Mouse (Mus musculus) embryonic facial prominence, embryonic 10.5 days (tissue): ENCODE results near the gene Vwa1. TPM values are rescaled to one million over a fixed set of nuclear protein-coding genes. Genes with fewer than 3 reads are reported as not detected.
A peak's percentile ranks its signal among the peaks of the same experiment; 100 is the strongest.
"Not testable (repeated sequence)": the region's sequence is repeated elsewhere in the genome, so short reads cannot be mapped to it uniquely, and the experiment has no call there.

Experiments used
- DNase-seq: peaks from one replicate; pipeline ENCODE4 v3.0.0-alpha.2; 2017; ENCODE audit warnings: low spot score
- H3K27ac ChIP-seq: fragments of 300-500 bp; sonication (generic); replicated peaks from 2 replicates; pipeline ENCODE4 v1.5.1; 2016; ENCODE audit warnings: mild to moderate bottlenecking
- H3K27me3 ChIP-seq: fragments of 300-500 bp; sonication (generic); replicated peaks from 2 replicates; pipeline ENCODE4 v1.6.1; 2016; ENCODE audit warnings: low read depth, mild to moderate bottlenecking; ENCODE audit not compliant: poor library complexity, severe bottlenecking
- H3K36me3 ChIP-seq: fragments of 300-500 bp; sonication (generic); replicated peaks from 2 replicates; pipeline ENCODE4 v1.6.1; 2016; ENCODE audit warnings: mild to moderate bottlenecking, moderate library complexity
- H3K4me1 ChIP-seq: fragments of 300-500 bp; sonication (generic); 2 replicates; pipeline ENCODE4 v1.6.1; 2016
- H3K4me3 ChIP-seq: fragments of 300-500 bp; sonication (generic); 2 replicates; pipeline ENCODE4 v1.5.1; 2016; ENCODE audit warnings: mild to moderate bottlenecking, moderate library complexity
- H3K9me3 ChIP-seq: fragments of 300-500 bp; sonication (generic); 2 replicates; pipeline ENCODE4 v1.6.1; 2016; ENCODE audit warnings: mild to moderate bottlenecking
- WGBS: fragments of 180-500 bp; shearing (Covaris S2); methylation state at CpG from one replicate; pipeline ENCODE4 v1.1.7; 2016; 5-methylcytosine and 5-hydroxymethylcytosine counted together
- polyA plus RNA-seq: library from polyadenylated mRNA; unstranded; fragments of >200 nt; fragmentation: Nextera tagmentation; extraction: Ambion mirVana; gene quantifications from 2 replicates; pipeline ENCODE4 v1.2.1, GENCODE M21; 2016

Gene Vwa1
- polyA plus RNA-seq, 1 experiment from 2014 or later = 8.6 TPM

DNA sequence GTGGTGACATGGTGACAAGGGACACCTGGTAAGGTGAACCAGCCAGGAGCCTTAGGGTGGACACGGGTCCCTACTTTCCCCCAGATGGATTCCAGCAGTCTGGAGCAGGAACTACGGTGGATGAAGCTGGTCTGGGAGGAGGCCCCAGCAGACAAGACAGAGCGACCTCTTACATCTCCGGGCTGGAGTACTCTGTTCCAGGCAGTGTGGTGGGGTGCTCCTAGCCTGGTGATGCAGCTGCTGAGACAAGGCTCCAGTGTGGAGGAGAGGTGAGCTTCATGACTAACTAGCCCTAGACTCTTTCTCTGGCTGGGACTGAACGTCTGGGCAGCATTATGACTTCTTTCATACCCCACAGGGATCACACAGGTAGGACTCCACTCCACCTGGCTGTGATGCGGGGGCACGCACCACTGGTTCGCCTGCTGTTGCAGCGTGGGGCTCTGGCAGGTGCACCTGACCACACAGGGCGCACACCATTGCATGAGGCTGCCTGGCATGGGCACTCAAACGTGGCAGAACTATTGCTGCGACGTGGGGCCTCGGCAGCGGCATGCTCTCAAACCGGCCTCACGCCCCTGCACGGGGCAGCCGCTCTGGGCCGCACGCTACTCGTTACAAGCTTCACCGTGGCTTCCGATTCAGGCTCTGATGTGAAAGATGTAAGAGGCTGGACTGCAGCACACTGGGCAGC, 16.9 kb upstream of the Vwa1 start:
- no peak overlapping the region; the same call in 1 of the 2 replicates for H3K27ac ChIP-seq
- 75% methylated on average over 24 of the region's 24 CpGs for WGBS
- no peaks in the 10 kb centered on the region for H3K4me1 ChIP-seq
- H3K9me3 ChIP-seq = no peaks in the 10 kb centered on the region
- no peaks in the 10 kb centered on the region for H3K36me3 ChIP-seq
- no peak overlapping the region for H3K4me3 ChIP-seq
- DNase-seq = no peak
- H3K27me3 ChIP-seq = peaks cover 11% of the 10 kb centered on the region; the same call in 1 of the 2 replicates

DNA sequence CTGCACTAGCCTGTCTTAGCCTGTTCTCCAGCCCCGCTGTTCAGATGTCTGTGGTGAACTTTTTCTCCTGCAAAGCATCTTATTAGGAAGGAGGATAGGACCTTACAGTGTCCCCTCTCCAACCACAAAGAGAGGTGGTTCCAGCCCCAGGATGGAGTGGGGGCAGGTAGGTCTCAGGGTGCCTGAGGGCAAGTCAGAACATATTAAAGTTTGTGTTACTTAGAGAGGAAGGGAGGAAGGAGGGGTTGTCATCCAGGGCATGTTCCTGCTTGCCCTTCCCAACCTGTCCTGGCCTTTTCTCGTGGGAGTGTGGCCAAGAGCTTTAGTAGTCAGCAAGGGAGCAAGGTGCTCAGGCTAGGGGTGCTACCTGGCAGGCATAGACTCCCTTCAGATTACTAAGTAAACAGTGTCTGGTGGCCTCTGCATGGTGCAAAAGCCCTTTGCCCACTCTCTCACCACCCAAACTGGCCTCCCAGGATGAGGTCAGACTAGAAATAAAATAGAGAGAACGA, 16.2 kb upstream of the Vwa1 start:
- 73% methylated on average over 3 of the region's 3 CpGs for WGBS
- no peak for DNase-seq
- no peak overlapping the region for H3K4me3 ChIP-seq
- H3K36me3 ChIP-seq = no peaks in the 10 kb centered on the region
- peaks cover 1% of the 10 kb centered on the region; the same call in 1 of the 2 replicates for H3K4me1 ChIP-seq
- H3K27ac ChIP-seq = no peak overlapping the region; the same call in 1 of the 2 replicates
- H3K9me3 ChIP-seq = no peaks in the 10 kb centered on the region
- H3K27me3 ChIP-seq = peaks cover 11% of the 10 kb centered on the region; the same call in 1 of the 2 replicates

DNA sequence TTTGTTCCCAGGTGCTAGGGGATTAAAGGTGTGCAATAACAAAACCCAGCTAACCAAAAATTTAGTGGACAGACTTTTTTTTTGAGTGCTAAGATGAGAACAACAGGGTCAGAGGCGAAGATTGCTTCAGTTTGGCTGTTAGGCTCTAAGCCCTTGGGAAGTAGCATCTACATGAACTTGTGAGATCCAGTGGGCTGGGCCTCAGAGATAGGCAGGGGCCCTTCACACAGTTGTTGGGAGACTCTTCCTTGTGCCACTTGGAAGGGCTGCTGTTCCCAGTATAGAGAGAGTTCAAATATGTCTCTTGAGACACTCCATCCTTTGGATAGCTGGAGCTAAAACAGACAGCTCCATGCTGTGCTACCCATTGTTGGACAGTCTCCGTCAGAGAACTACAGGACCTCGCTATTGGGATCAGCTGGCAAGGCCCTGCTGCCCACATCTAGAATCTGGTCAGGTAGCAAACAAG, 15.6 kb upstream of the Vwa1 start, which contains the start of gene Ankrd65:
TSS of gene Ankrd65 (plus strand) at position 419 of the 469 bp plus-strand sequence.
- no peak for DNase-seq
- Histone ChIP-seq H3K9me3 (no peaks in the 10 kb centered on the region), H3K36me3 (no peaks in the 10 kb centered on the region), H3K27ac (no peak within 1 kb of the TSS; the same call in 1 of the 2 replicates), H3K4me1 (peaks cover 8% of the 10 kb centered on the region), H3K27me3 (peaks cover 11% of the 10 kb centered on the region; the same call in 1 of the 2 replicates), H3K4me3 (no peak within 1 kb of the TSS)
- WGBS = 86% methylated on average over 3 of the region's 3 CpGs

DNA sequence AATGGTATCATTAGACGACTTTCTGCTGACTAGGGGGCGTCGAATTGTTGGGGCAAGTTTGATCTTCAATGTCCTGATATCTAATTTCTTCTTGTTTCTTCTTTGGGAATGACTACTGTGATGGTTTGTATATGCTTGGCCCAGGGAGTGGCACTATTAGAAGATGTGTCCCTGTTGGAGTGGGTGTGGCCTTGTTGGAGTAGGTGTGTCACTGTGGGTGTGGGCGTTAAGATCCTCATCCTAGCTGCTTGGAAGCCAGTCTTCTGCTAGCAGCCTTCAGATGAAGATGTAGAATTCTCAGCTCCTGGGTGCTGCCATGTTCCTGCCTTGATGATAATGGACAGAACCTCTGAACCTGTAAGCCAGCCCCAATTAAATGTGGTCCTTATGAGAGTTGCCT, 14.3 kb upstream of the Vwa1 start:
- not testable (repeated sequence) for H3K36me3 ChIP-seq, H3K4me3 ChIP-seq, DNase-seq, H3K27ac ChIP-seq, H3K9me3 ChIP-seq
- 81% methylated on average over 4 of the region's 4 CpGs for WGBS
- peaks cover 18% of the 10 kb centered on the region for H3K4me1 ChIP-seq
- H3K27me3 ChIP-seq = peaks cover 11% of the 10 kb centered on the region; the same call in 1 of the 2 replicates

DNA sequence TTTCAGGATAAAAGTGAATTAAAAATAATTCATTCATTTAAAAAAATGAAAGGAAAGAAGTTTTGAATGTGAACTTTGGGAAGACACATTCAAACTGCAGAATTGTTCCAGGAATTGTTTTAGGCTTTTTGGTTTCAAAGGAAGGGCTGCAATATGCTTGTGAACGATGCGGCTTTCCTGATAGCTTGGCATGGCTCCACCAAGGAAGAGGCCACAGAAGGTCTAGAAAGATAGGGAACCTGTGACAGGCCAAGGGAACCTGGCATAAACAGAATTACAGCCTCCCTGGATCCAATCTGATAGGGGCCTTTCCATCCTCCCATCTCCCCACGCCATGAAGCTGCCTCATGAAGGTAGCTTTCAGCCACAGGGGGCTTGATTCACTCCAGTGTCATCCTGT, 13.8 kb upstream of the Vwa1 start:
- DNase-seq = no peak
- no peak overlapping the region for H3K27ac ChIP-seq
- peaks cover 23% of the 10 kb centered on the region for H3K4me1 ChIP-seq
- 80% methylated on average over 3 of the region's 3 CpGs for WGBS
- H3K9me3 ChIP-seq = no peaks in the 10 kb centered on the region
- no peak overlapping the region for H3K4me3 ChIP-seq
- H3K27me3 ChIP-seq = peaks cover 11% of the 10 kb centered on the region; the same call in 1 of the 2 replicates
- H3K36me3 ChIP-seq = no peaks in the 10 kb centered on the region

GRCm38 (mm10) chr4:155785819-155786218, 11.3 kb upstream of the Vwa1 start, which contains the start of gene Tmem88b:
TSS of gene Tmem88b (minus strand) at chr4:155785874.
- no peaks in the 10 kb centered on the region for H3K36me3 ChIP-seq
- H3K9me3 ChIP-seq = no peaks in the 10 kb centered on the region
- no peak for DNase-seq
- 65% methylated on average over 5 of the region's 5 CpGs for WGBS
- H3K27me3 ChIP-seq = no peaks in the 10 kb centered on the region; the same call in 1 of the 2 replicates
- peak within 1 kb of the TSS; percentile 82 for H3K4me3 ChIP-seq
- H3K4me1 ChIP-seq = peaks cover 27% of the 10 kb centered on the region
- H3K27ac ChIP-seq = peak within 1 kb of the TSS; percentile 94

- 75% methylated on average over 10 of the region's 10 CpGs for WGBS
- Histone ChIP-seq H3K4me3 (peak overlapping the region; percentile 82; the same call in 1 of the 2 replicates), H3K4me1 (peaks cover 31% of the 10 kb centered on the region), H3K27ac (peak overlapping the region; percentile 94), H3K27me3 (no peaks in the 10 kb centered on the region; the same call in 1 of the 2 replicates), H3K36me3 (no peaks in the 10 kb centered on the region), H3K9me3 (no peaks in the 10 kb centered on the region)
- DNase-seq = no peak
Measured at GRCm38 (mm10) chr4:155785246-155785645, 10.7 kb upstream of the Vwa1 start.

GRCm38 (mm10) chr4:155784081-155784701, 9.7 kb upstream of the Vwa1 start:
- Histone ChIP-seq H3K27ac (peak overlapping the region; percentile 94), H3K36me3 (no peaks in the 10 kb centered on the region), H3K9me3 (no peaks in the 10 kb centered on the region), H3K27me3 (no peaks in the 10 kb centered on the region), H3K4me3 (peak overlapping the region; percentile 82), H3K4me1 (peaks cover 34% of the 10 kb centered on the region)
- DNase-seq = peak; percentile 84
- under 1% methylated on average over 52 of the region's 52 CpGs for WGBS

GRCm38 (mm10) chr4:155783486-155784080, 9.1 kb upstream of the Vwa1 start:
- Histone ChIP-seq H3K36me3 (no peaks in the 10 kb centered on the region), H3K27me3 (no peaks in the 10 kb centered on the region), H3K4me1 (peaks cover 34% of the 10 kb centered on the region), H3K4me3 (peak overlapping the region; percentile 82), H3K9me3 (no peaks in the 10 kb centered on the region), H3K27ac (peak overlapping the region; percentile 94)
- DNase-seq = no peak
- 49% methylated on average over 16 of the region's 16 CpGs for WGBS

DNA sequence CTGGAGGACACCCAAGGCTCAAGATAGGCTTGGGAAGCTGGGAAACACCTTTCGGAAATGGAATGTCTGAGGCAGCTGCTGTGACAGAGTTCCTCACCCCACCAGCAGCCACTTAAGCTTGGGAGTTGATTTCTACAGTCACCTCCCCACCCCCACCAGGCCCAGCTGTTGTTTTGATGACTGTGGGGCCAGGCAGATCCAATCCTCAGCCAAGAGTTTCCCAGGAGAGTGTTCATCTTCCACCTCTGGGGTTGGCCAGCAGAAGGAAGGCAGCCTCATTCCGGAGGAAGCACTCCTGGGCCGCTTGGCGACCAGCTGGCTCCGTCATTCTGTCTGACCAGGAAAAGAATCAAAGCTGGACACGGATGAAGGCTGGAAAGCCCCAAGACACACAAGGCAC, 6.4 kb upstream of the Vwa1 start:
- 39% methylated on average over 6 of the region's 6 CpGs for WGBS
- Histone ChIP-seq H3K9me3 (no peaks in the 10 kb centered on the region), H3K4me1 (peaks cover 51% of the 10 kb centered on the region), H3K36me3 (no peaks in the 10 kb centered on the region), H3K4me3 (no peak overlapping the region), H3K27ac (no peak overlapping the region), H3K27me3 (peaks cover under 1% of the 10 kb centered on the region)
- DNase-seq = peak; percentile 47

DNA sequence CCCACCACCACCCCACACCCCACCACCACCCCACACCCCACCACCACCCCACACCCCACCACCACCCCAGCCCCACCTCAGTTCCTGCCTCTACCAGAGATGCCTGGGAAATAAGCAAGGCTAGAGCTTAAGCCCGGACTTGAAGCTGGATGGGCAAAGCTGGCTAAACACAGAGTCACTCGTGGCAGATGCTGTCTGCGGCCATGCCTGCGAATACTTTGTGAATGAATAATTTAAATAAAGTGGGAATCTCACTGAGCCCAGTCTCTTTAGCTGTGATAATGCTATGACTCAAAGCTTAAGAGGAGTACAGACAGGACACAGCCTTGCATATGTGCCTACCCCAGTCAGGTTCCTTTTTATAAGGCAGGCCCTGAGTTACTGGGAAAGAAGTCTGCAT, 5.0 kb upstream of the Vwa1 start:
- WGBS = 87% methylated on average over 4 of the region's 4 CpGs
- H3K4me1 ChIP-seq = peaks cover 52% of the 10 kb centered on the region
- H3K9me3 ChIP-seq = no peaks in the 10 kb centered on the region
- no peaks in the 10 kb centered on the region for H3K36me3 ChIP-seq
- DNase-seq = no peak
- H3K27me3 ChIP-seq = peaks cover 15% of the 10 kb centered on the region
- no peak overlapping the region for H3K27ac ChIP-seq
- H3K4me3 ChIP-seq = no peak overlapping the region

- WGBS = 78% methylated on average over 2 of the region's 2 CpGs
Measured at GRCm38 (mm10) chr4:155777816-155778215, 3.3 kb upstream of the Vwa1 start.

More at GRCm38 (mm10) chr4:155777816-155778215, 3.3 kb upstream of the Vwa1 start:
- H3K36me3 ChIP-seq = no peaks in the 10 kb centered on the region
- H3K4me1 ChIP-seq = peaks cover 53% of the 10 kb centered on the region
- DNase-seq = no peak
- peaks cover 32% of the 10 kb centered on the region for H3K27me3 ChIP-seq
- 0 out of 2 replicates have a peak overlapping the region, but pooled peaks have one; percentile 48 for H3K27ac ChIP-seq
- no peak overlapping the region for H3K4me3 ChIP-seq
- H3K9me3 ChIP-seq = no peaks in the 10 kb centered on the region
